Mouse (Mus musculus): Measurements from ENCODE around the gene Nf2. TPM values are rescaled to one million over a fixed set of nuclear protein-coding genes. Genes with fewer than 3 reads are reported as not detected.

The Nf2 gene
- polyA plus RNA-seq, 1 experiment = 96.3 TPM

DNA sequence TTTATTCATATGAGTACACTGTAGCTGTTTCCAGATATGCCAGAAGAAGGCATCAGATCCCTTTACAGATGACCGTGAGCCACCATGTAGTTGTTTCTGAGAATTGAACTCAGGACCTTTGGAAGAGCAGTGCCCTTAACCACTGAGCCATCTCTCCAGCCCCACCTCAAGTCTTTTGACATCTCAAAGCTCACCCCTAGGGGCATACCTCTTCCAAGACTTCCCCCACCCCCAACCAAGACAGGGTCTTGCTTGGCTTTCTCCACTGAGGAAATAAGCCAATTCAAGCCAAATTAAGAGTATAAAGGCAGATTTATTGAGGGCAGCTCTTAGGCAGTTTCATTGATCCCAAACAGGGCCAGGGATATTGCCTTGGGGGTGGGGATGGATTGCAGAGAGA is 13.4 kb upstream of the Nf2 start:
- no peak for TF ChIP-seq CTCF (IDR thresholded peaks at IDR 0.05; ENCODE audit: borderline replicate concordance, extremely low read depth, insufficient read depth, insufficient read length)
- TF ChIP-seq POLR2A (IDR thresholded peaks at IDR 0.05; ENCODE audit: borderline replicate concordance, extremely low read depth, insufficient read depth, insufficient read length, poor library complexity, severe bottlenecking) = no peak

DNA sequence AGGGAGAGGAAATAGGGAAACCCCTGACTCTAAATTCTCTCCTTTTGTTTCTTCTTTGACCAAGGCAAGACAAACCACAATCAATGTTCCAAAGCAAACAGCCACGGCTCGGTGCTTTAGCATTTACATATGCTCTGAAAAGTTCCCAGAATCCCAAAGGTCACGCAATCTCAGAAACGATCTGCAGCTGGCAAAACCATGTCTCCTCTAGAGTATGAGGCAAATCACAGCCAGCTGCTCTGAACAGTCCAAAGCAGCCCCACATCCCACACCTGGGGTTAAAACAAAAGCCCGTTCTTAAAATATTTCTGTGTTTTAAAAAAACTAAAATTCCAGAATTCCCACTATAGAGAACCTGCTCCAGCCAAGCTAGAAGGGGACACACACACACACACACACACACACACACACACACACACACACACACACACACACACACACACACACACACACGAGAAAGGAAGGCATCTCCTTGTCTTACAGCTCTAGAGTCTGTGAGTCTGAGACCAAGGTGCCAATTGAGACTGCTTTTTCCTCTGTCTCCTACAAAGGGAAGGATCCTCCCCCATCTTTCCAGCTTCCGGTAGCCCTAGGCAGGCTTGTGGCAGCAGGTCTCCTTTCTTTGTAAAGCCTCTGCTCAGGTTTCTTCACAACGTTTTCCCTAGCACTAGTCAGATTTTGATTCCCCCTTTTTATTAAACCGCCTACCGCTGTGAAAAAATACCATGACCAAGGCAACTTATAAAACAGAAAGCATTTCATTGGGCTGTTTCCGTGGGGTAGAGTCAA is 12.7 kb upstream of the Nf2 start:
- peak; percentile 25 for DNase-seq (ENCODE audit: low read depth)
- TF ChIP-seq POLR2A (IDR thresholded peaks at IDR 0.05; ENCODE audit: borderline replicate concordance, extremely low read depth, insufficient read depth, insufficient read length, poor library complexity, severe bottlenecking) (no peak), CTCF (IDR thresholded peaks at IDR 0.05; ENCODE audit: borderline replicate concordance, extremely low read depth, insufficient read depth, insufficient read length) (no peak)

More for the DNA sequence above, 13.4 kb upstream of the Nf2 start:
- DNase-seq (ENCODE audit: low read depth) = no peak

DNA sequence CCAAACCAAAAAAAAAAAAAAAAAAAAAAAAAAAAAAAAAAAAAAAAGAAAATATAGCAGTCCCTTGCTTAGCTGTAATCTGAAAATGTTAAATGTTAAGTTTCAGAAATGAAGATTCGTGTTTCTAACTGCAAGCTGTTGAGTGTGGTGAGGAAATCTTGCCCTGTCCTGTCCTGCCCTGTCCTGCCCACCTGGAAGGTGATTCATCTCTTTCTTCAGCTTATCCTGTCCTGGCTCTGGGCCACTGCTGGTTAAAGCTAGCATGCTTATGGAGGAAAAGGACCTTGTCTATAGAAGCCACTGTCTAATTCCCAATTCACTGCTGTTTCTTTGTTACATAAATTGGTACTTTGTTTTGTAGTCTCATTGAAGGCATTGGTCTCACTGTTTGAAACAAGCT is 11.7 kb upstream of the Nf2 start:
- DNase-seq (ENCODE audit: low read depth) = no peak
- TF ChIP-seq POLR2A (IDR thresholded peaks at IDR 0.05; ENCODE audit: borderline replicate concordance, extremely low read depth, insufficient read depth, insufficient read length, poor library complexity, severe bottlenecking) = no peak
- no peak for TF ChIP-seq CTCF (IDR thresholded peaks at IDR 0.05; ENCODE audit: borderline replicate concordance, extremely low read depth, insufficient read depth, insufficient read length)

DNA sequence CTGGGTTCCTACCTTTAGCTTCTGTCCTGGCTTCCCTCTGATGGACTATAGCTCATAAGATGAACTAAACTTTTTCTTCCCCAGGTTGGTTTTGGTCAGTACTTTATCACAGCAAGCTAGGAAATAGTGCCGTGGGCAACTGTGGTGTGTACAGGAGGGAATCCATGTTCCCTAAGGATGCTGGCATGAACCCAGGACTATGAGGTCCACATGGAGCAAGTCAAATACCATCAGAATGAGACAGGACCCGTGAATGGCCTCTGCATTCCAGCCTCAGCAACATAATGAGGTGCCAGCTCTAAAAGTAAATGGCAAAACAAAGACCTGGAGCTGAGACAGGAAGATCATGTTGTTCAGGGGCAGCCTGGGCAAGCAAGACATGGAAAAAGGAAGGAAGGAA is 9.1 kb upstream of the Nf2 start:
- no peak for DNase-seq (ENCODE audit: low read depth)
- TF ChIP-seq CTCF (IDR thresholded peaks at IDR 0.05; ENCODE audit: borderline replicate concordance, extremely low read depth, insufficient read depth, insufficient read length) (no peak), POLR2A (IDR thresholded peaks at IDR 0.05; ENCODE audit: borderline replicate concordance, extremely low read depth, insufficient read depth, insufficient read length, poor library complexity, severe bottlenecking) (no peak)

DNA sequence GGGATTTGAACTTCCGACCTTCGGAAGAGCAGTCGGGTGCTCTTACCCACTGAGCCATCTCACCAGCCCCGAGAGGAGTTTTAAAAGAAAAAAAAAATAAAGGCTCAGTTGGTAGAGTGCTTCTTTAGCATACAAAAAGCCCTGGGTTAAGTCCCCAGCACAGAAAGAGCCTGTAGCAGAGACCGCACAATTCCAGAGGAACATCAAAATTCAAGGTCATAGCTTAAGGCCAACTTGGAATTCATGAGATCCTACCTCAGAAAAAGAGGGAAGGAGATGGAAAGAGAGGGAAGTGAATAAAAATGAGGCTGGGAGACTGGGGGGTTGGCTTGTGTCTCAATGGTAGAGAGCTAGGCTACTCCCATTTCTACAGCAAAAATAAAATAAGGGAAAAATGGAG is 4.8 kb upstream of the Nf2 start:
- no peak for TF ChIP-seq CTCF (IDR thresholded peaks at IDR 0.05; ENCODE audit: borderline replicate concordance, extremely low read depth, insufficient read depth, insufficient read length)
- no peak for TF ChIP-seq POLR2A (IDR thresholded peaks at IDR 0.05; ENCODE audit: borderline replicate concordance, extremely low read depth, insufficient read depth, insufficient read length, poor library complexity, severe bottlenecking)
- DNase-seq (ENCODE audit: low read depth) = no peak

DNA sequence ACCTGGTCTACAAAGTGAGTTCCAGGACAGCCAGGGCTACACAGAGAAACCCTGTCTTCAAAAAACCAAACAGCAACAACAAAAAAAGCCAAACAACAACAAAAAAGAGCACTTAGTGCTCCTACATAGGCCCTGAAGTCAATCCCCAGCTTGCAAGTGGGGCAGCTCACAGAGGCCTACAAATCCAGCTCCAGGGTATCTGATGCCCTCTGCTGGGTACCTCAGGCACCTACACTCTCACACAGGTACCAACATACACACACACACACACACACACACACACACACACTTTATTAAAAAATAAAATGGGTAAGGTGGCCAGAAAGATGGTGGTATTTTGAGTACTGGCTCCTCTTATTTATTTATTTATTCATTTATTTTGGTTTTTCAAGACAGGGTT is 3.7 kb upstream of the Nf2 start:
- TF ChIP-seq CTCF (IDR thresholded peaks at IDR 0.05; ENCODE audit: borderline replicate concordance, extremely low read depth, insufficient read depth, insufficient read length) = no peak
- no peak for TF ChIP-seq POLR2A (IDR thresholded peaks at IDR 0.05; ENCODE audit: borderline replicate concordance, extremely low read depth, insufficient read depth, insufficient read length, poor library complexity, severe bottlenecking)
- no peak for DNase-seq (ENCODE audit: low read depth)

DNA sequence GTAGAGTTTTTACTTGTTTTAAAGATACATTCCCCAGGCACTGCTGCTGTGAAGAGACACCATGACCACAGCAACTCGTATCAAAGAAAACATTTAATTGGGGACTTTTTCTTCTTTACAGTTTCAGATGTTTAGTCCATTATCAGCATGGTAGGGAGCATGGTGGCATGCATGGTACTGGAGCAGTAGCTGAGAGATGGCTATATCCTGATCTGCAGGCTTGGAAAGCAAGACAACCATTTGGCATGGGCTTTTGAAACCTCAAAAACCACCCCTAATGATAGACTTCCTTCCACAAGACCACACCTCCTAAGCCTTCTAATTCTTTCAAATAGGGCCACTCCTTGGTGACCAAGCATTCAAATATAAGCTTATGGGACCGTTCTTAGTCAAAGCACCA is 1.1 kb upstream of the Nf2 start:
- no peak for DNase-seq (ENCODE audit: low read depth)
- no peak for TF ChIP-seq POLR2A (IDR thresholded peaks at IDR 0.05; ENCODE audit: borderline replicate concordance, extremely low read depth, insufficient read depth, insufficient read length, poor library complexity, severe bottlenecking)

DNA sequence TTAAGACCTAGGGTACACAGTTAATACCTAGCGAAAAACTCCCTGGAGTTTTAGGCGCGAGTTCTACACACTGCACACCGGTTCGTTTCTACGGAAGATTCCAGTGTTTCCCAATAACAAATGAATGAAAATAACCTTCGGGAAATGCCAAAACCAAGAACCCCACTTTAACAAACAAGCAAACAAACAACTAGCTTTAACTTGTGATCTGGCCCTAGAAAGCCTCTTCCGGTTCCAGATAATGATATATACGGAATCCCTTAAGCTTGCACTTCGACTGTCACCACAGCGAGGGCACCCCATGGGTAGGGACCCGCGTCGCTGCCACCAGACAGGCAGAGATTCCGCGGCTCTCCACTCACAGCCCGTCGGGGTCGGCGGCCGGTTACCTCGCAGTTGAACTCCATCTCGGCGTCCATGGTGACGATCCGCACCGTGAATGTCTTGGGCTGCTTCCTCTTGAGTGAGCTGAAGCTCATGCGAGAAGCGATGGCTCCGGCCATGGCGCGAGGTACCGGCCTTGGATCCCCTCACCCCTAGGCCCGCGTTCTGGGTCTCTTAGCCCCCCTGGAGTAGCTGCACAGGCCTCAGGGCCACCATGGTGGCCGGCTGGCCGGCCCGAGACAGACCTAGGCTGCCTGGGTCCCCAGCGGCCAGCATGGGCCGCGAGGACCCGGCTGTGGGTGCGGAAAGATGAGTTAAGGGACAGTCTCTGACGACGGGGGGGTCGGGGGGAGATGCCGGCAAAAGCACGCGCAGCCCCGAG is 670 bp downstream of the Nf2 start:
- DNase-seq (ENCODE audit: low read depth) = peak; percentile 59
- TF ChIP-seq POLR2A (IDR thresholded peaks at IDR 0.05; ENCODE audit: borderline replicate concordance, extremely low read depth, insufficient read depth, insufficient read length, poor library complexity, severe bottlenecking) = no peak

DNA sequence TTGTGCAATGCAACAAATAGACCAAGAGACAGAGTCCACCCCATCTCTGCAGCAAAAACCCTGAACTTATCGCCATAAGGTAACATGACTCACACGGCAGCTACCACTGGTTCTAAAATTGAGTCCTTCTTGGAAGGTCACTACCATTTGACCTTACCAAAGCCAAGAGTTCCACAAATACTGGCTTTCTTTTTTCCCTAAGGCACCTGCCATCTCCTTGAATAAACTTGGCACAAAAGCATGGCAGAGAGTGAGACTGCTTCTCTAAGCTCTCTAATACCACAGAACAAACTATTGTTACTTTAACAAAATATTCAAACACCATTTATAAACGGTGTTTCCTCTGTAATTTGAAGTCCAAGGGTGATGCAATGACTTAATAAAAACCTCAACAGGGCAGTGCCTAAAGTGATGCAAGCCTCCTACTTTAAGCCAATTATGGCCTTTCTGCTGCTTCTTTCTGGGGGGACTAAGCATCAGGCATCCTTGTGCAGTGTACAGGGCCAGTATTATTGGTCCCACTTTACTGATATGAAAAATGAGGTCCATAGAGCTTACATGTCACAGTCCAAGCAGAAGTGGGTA is 8.3 kb downstream of the Nf2 start:
- no peak for DNase-seq (ENCODE audit: low read depth)

DNA sequence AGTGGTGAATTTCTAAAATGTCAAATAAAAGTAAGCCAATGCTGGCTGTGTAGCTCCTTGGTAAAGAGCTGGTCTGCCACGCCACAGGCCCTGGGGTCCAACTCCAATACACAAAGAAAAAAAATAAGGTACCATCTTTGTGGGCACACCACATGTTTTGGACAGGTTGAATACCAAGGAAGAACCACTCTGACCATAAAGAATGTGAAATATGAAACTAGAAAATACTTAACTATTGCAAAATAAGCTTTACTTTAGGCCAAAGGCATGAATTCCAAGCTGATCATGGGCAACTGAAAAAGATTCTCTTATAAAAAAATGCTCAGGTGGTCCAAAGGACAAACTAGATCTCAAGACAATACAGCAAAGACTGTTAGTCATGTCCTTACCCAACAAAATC is 11.1 kb downstream of the Nf2 start:
- no peak for TF ChIP-seq POLR2A (IDR thresholded peaks at IDR 0.05; ENCODE audit: borderline replicate concordance, extremely low read depth, insufficient read depth, insufficient read length, poor library complexity, severe bottlenecking)
- no peak for TF ChIP-seq CTCF (IDR thresholded peaks at IDR 0.05; ENCODE audit: borderline replicate concordance, extremely low read depth, insufficient read depth, insufficient read length)
- no peak for DNase-seq (ENCODE audit: low read depth)

More for the DNA sequence above, 8.3 kb downstream of the Nf2 start:
- TF ChIP-seq CTCF (IDR thresholded peaks at IDR 0.05; ENCODE audit: borderline replicate concordance, extremely low read depth, insufficient read depth, insufficient read length) (no peak), POLR2A (IDR thresholded peaks at IDR 0.05; ENCODE audit: borderline replicate concordance, extremely low read depth, insufficient read depth, insufficient read length, poor library complexity, severe bottlenecking) (no peak)

DNA sequence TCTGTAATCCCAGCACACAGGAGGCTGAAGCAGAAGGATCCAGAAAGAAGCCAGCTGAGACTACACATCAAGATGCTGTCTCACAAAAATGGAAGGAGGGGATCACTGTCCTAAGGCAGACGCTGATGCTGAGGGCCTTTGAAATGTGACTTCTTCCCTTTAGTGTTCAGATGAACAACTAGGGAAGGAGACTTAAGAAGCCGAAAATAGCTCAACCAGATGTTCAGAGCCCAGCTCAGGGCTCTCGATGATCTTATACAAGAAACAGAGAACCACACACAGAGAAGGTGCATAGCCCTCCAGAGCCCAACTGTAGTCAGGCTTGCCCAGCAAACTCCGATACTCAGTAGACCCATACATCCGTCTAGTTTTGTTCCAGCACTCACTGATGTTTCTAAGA is 12.0 kb downstream of the Nf2 start:
- no peak for TF ChIP-seq POLR2A (IDR thresholded peaks at IDR 0.05; ENCODE audit: borderline replicate concordance, extremely low read depth, insufficient read depth, insufficient read length, poor library complexity, severe bottlenecking)
- no peak for TF ChIP-seq CTCF (IDR thresholded peaks at IDR 0.05; ENCODE audit: borderline replicate concordance, extremely low read depth, insufficient read depth, insufficient read length)
- no peak for DNase-seq (ENCODE audit: low read depth)

Data from brain, embryonic 14.5 days (tissue).